Mouse (Mus musculus): ENCODE measurements around the gene Klhl22. TPM values are rescaled to one million over a fixed set of nuclear protein-coding genes. Genes with fewer than 3 reads are reported as not detected.

The Klhl22 gene
- polyA plus RNA-seq, 1 experiment: 42.0 TPM

DNA sequence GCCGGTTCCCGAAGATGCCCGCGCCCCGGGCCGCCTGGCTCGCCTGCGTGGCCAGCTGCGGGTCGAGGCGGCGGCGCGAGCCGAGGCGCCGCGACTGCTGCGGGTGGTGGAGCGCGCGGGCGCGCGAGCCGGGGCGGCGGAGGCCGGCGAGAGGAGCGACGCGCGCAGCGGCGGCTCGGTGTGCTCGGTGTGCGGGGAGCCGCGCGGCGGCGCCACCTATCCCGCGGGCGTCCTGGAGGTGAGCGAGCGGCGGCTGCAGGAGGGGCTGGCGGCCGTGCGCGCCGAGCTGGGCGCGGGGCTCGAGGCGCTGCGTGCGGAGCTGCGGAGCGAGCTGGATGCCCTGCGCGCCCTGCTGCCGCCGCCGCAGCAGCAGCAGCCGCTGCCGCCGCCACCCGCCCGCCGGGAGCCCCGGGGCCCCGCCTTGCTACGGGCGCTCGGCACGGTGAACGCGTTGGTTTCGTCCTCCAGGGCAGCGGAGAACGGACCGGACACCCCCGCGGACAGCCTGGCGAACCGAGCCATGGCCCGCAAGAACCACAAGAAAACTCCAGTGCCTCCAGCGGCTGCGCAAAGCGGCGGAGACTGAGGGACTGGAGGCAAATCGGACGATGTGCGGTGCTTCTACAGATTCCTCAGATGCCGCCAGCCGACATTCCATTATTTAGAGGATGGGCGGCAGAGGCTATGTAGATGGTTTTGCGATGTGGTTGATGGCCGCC is 74.4 kb downstream of the Klhl22 start:
- no peak for DNase-seq
- Histone ChIP-seq H3K4me3 (replicated peaks; ENCODE audit: extremely low read depth, low read depth, low read length) (no peak overlapping the region), H3K4me1 (ENCODE audit: control insufficient read depth, insufficient read depth, low read length) (no peaks in the 10 kb centered on the region)
- TF ChIP-seq CTCF (IDR thresholded peaks at IDR 0.05; ENCODE audit: insufficient read depth, low read length) (no peak), POLR2A (IDR thresholded peaks at IDR 0.05; ENCODE audit: borderline replicate concordance, extremely low read depth, low read depth, low read length) (no peak)
- under 1% methylated on average over 101 of the region's 103 CpGs for WGBS

DNA sequence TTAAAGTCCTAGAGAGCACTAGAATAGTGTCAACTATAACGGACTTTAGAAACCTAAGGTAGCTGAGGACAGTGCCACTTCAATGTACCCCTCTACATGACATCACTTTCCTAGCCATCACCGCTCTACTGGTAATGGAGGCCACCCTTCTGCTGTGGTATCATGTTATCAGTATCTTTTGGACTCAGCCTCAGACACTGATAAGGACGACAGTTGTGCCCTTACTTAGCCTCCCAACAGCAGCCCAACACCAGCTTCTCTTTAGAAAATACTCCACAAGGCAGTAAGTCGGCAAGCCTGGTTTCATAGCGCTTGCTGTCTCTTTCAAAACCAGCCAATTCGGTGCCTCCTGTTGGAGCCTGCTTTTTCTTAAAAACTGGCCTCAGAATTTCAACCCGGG is 75.1 kb downstream of the Klhl22 start:
- no peak overlapping the region for H3K4me3 ChIP-seq (replicated peaks; ENCODE audit: extremely low read depth, low read depth, low read length)
- DNase-seq: no peak
- TF ChIP-seq CTCF (IDR thresholded peaks at IDR 0.05; ENCODE audit: insufficient read depth, low read length) (no peak), POLR2A (IDR thresholded peaks at IDR 0.05; ENCODE audit: borderline replicate concordance, extremely low read depth, low read depth, low read length) (no peak)
- no peaks in the 10 kb centered on the region for H3K4me1 ChIP-seq (ENCODE audit: control insufficient read depth, insufficient read depth, low read length)
- WGBS: 43% methylated on average over 7 of the region's 7 CpGs

DNA sequence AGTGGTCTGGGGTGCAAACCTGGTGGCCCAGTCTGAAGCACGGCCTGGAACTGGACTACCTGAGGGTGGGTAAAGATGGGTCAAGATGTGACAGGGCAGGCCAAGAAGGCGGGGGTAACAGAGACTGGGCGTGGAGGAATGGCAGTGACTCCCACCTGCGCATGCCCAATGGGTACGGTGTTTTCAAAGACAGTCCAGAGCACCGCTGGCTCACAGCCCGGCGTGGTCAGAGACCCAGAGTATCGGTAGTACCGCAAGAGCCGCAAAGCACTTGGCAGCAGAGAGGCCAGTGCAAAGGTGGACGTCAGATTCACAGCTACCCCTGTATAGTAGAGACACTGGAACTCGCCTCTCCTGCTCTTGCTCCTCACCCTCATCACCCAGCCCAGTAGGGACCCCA is 76.1 kb downstream of the Klhl22 start:
- 56% methylated on average over 13 of the region's 13 CpGs for WGBS
- Histone ChIP-seq H3K4me1 (ENCODE audit: control insufficient read depth, insufficient read depth, low read length) (no peaks in the 10 kb centered on the region), H3K4me3 (replicated peaks; ENCODE audit: extremely low read depth, low read depth, low read length) (no peak overlapping the region)
- no peak for DNase-seq
- no peak for TF ChIP-seq POLR2A (IDR thresholded peaks at IDR 0.05; ENCODE audit: borderline replicate concordance, extremely low read depth, low read depth, low read length)
- TF ChIP-seq CTCF (IDR thresholded peaks at IDR 0.05; ENCODE audit: insufficient read depth, low read length): no peak

DNA sequence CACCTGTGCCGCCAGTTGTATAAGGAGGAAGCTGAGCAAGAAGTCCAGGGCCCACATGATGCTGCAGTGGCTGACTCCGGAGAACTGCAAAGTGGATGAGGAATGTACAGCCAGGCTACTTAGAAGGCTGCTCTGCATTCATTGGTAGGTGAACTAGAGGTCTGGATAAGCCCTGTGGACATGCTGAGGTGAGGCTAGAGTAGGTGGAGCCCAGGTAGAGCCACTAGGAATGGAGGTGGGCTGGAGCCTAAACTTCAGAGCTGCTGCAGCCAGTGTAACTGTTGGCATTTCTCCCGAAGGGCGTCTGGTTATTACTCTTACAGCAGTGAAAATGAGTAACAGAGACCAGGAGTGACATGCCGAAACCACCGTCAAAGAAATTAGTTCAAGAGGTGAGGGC is 78.6 kb downstream of the Klhl22 start, which contains the start of gene Car15:
Car15 (minus strand) TSS at position 314 of the 400 bp plus-strand sequence.
- WGBS: 78% methylated on average over 6 of the region's 6 CpGs
- TF ChIP-seq CTCF (IDR thresholded peaks at IDR 0.05; ENCODE audit: insufficient read depth, low read length) (no peak), POLR2A (IDR thresholded peaks at IDR 0.05; ENCODE audit: borderline replicate concordance, extremely low read depth, low read depth, low read length) (no peak)
- DNase-seq: no peak
- no peak within 1 kb of the TSS for H3K4me3 ChIP-seq (replicated peaks; ENCODE audit: extremely low read depth, low read depth, low read length)
- H3K4me1 ChIP-seq (ENCODE audit: control insufficient read depth, insufficient read depth, low read length): no peaks in the 10 kb centered on the region

DNA sequence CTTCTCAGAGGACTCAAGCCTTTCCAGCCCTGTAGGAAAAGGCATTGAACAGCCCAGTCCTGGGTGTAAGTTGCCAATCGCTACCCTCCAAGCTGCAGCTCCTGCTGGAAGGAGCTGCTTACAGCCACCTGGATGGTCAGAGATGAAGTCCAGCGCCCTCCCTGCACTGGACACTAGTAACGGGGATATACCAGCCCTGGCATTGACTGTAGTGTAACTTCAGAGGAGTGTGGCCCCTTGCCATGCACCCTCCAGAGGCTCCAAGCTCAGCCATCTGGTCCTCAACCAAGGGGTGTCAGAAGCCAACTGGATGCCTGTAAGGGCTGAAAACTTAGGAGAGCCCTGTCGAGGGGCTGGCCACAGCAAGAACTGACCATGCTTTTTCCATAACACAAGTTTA is 80.6 kb downstream of the Klhl22 start:
- Histone ChIP-seq H3K4me3 (replicated peaks; ENCODE audit: extremely low read depth, low read depth, low read length) (no peak overlapping the region), H3K4me1 (ENCODE audit: control insufficient read depth, insufficient read depth, low read length) (no peaks in the 10 kb centered on the region)
- TF ChIP-seq POLR2A (IDR thresholded peaks at IDR 0.05; ENCODE audit: borderline replicate concordance, extremely low read depth, low read depth, low read length) (no peak), CTCF (IDR thresholded peaks at IDR 0.05; ENCODE audit: insufficient read depth, low read length) (no peak)
- no peak for DNase-seq
- 84% methylated on average over 4 of the region's 4 CpGs for WGBS

DNA sequence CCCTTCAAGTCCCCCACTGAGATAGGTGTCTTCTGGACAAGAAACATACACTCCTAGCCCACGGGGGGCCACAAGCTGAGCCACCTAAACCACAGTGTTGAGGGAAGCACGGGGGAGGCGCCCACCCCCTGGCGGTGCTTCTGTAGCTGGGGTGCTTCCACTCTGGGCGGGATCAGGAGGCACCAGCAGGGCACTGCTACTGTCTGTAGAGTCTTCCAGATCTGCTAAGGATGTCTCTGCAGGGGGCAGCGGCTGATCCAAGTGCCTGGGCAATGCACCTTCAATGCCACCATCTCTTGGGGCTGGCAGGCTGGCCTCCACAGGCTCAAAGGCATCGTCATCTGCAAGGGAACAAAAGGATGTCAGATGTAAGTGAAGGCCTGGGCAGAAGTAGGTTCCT is 83.0 kb downstream of the Klhl22 start:
- no peak overlapping the region for H3K4me3 ChIP-seq (replicated peaks; ENCODE audit: extremely low read depth, low read depth, low read length)
- no peak for TF ChIP-seq CTCF (IDR thresholded peaks at IDR 0.05; ENCODE audit: insufficient read depth, low read length)
- no peak for TF ChIP-seq POLR2A (IDR thresholded peaks at IDR 0.05; ENCODE audit: borderline replicate concordance, extremely low read depth, low read depth, low read length)
- H3K4me1 ChIP-seq (ENCODE audit: control insufficient read depth, insufficient read depth, low read length): no peaks in the 10 kb centered on the region
- WGBS: 95% methylated on average over 7 of the region's 7 CpGs
- DNase-seq: no peak

Other genes with a start within 250 kb of the Klhl22 start
- gene Thap7, start 228.5 kb upstream of the Klhl22 start, polyA plus RNA-seq (2012; rRNA removed): 87.3 and 90.4 TPM in 2 replicates
- gene Lrrc74b, start 198.4 kb upstream of the Klhl22 start, polyA plus RNA-seq (2012; rRNA removed): 7.3 and 9.5 TPM in 2 replicates
- gene P2rx6, start 197.7 kb upstream of the Klhl22 start, polyA plus RNA-seq (2012; rRNA removed): 10.7 and 12.7 TPM in 2 replicates
- 35.7 and 38.4 TPM in 2 replicates for gene Slc7a4, start 176.4 kb upstream of the Klhl22 start, polyA plus RNA-seq (2012; rRNA removed)
- 50.4 and 62.5 TPM in 2 replicates for gene Smpd4, start 140.3 kb upstream of the Klhl22 start, polyA plus RNA-seq (2012; rRNA removed)
- gene Ccdc74a, start 113.1 kb upstream of the Klhl22 start, polyA plus RNA-seq (2012; rRNA removed): 4.9 and 7.0 TPM in 2 replicates
- gene Med15, start 26.7 kb upstream of the Klhl22 start, polyA plus RNA-seq (2012; rRNA removed): 96.9 and 109 TPM in 2 replicates
- 215 and 266 TPM in 2 replicates for gene Scarf2, start 37.7 kb downstream of the Klhl22 start, polyA plus RNA-seq (2012; rRNA removed)
- gene B830017H08Rik, start 73.5 kb downstream of the Klhl22 start, polyA plus RNA-seq (2012; rRNA removed): 0.08 and 0.10 TPM in 2 replicates
- gene Car15, start 78.7 kb downstream of the Klhl22 start, polyA plus RNA-seq (2012; rRNA removed): 7.5 and 9.4 TPM in 2 replicates
- gene Gm20518, start 132.1 kb downstream of the Klhl22 start, polyA plus RNA-seq (2012; rRNA removed): 1.5 and 1.7 TPM in 2 replicates
- 0.07 and 0.09 TPM in 2 replicates for gene Tssk1, start 134.6 kb downstream of the Klhl22 start, polyA plus RNA-seq (2012; rRNA removed)
- gene Dgcr2, start 138.9 kb downstream of the Klhl22 start, polyA plus RNA-seq (2012; rRNA removed): 138 and 144 TPM in 2 replicates
- gene Tssk2, start 139.0 kb downstream of the Klhl22 start, polyA plus RNA-seq (2012; rRNA removed): not detected in 2 replicates
- gene Ess2, start 151.7 kb downstream of the Klhl22 start, polyA plus RNA-seq (2012; rRNA removed): 17.5 and 22.8 TPM in 2 replicates
- gene Gsc2, start 155.4 kb downstream of the Klhl22 start, polyA plus RNA-seq (2012; rRNA removed): not detected in 2 replicates
- gene Slc25a1, start 168.6 kb downstream of the Klhl22 start, polyA plus RNA-seq (2012; rRNA removed): 166 and 199 TPM in 2 replicates
- gene Vpreb2, start 220.8 kb downstream of the Klhl22 start, polyA plus RNA-seq (2012; rRNA removed): not detected in 2 replicates

Data from lung, adult 2 months (tissue).